Mouse (Mus musculus) 3134 (cell line): ENCODE results near the gene Ncapd2.
A peak's percentile ranks its signal among the peaks of the same experiment; 100 is the strongest.

Source experiments
- DNase-seq: peaks from one replicate; pipeline ENCODE4 v3.0.0-alpha.2; 2011; ENCODE audit warnings: low spot score; ENCODE audit not compliant: insufficient read length; ENCODE audit errors: extremely low read depth

The Ncapd2 gene

DNA sequence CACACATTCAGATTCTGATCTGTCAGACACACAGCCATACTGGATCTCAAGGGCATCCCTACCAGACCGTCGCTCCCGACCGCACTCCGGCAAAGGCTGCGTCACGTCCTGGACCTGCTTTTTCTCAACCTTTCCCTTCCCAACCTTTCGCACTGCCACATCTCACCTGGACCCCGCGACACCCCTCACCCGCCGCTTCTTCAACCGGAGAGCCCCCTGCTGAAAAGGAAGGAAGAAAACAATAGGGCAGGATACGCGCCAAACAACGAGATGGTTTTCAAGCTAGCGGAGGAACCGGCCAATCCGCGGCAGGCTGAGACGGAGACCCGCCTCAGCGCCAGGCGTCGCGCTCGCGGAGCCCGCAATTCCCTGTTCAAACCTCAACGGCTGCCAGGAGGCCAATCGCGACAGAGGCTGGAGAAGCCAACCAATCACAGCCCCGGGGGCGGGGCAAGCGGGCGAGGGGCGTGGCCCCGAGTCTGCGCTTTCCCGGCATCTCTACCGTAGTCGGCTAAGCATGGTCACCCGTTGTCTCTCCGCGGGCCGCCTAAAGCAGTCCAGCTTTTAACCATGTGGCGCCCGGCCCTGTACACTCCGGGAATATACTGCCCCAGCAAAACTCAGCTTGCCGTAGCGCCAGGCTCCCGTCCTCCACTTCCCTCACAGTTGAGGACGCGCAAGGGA lies at the start of gene Ncapd2, which contains the start of gene Mrpl51:
TSS of gene Ncapd2 (minus strand) at position 370 of the 684 bp plus-strand sequence.
TSS of gene Mrpl51 (plus strand) at position 470 of the 684 bp plus-strand sequence.
- peak; percentile 99 for DNase-seq

DNA sequence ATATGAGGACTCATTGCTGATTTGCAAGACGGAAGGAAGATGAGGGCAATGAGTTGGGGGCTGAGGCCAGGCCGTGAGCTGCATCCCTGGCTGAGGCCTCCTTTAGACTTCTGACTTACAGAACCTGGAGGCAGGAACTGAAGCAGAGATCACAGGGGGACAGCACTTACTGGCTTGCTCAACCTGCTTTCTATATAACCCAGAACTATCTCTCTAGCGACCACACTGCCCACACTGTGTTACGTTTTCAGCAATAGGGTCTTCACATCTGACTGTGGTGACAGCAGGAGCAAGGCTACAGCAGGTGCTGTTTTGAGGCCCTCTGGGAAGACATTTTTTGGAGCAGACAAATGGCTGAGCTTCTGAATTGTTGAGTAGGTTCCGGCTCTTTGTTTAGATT lies 49.1 kb upstream of the Ncapd2 start:
- no peak for DNase-seq

DNA sequence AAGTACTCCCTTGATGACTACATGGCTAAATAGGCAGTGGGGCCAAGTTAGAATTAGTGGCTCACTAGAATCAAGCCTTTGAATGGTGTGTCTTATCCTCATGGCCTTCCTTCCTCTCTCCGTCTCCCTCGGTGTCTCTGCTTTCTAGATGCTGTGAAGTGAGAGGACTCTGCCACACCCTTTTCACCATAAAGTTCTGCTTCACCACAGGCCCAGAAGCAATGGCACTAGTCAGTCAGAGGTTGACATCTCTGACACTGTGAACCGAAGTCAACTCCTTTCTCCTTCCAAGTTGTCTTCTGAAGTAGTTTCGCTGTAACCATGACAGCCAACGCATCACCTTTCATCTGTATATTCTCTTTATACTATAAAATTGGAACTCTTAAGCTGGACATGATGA lies 48.0 kb upstream of the Ncapd2 start:
- no peak for DNase-seq

DNA sequence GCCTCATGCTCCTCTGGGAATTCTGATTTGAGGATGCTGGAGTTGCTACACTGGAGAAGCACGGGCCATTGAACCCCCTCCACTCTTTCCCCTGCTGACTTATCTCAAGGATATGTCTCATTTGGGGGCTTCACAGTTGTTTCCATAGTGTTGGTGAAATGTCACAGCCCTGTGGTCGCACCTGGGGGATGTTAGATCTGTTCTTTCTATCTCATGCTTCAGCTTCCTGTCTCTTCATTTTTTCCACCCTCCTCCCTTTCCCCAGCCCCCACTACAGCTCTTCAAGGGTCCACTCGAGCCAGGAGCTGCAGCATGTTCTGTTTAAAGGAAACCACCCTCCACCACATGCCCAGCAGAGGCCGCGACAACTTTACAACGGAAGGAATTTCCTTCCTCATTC lies 46.9 kb upstream of the Ncapd2 start:
- DNase-seq: no peak

DNA sequence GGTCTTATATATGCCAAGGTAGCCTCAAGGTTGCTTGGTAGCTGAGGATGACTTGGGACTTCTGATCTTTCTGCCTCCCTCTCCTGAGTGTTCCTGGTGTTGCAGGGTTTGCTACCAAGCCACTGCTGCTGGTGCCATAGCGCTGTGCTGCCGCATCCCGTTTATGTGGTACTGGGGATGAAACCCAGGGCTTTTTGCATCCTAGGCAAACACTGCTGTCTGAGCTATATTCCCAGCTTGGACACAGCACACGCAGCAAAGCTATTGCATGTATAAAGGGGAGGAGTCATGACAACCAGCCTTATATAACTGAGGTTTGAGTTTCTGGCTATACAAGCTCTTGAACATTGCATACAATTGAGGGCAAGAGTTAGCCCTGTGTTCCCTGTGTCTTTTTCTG lies 45.9 kb upstream of the Ncapd2 start:
- DNase-seq: no peak

DNA sequence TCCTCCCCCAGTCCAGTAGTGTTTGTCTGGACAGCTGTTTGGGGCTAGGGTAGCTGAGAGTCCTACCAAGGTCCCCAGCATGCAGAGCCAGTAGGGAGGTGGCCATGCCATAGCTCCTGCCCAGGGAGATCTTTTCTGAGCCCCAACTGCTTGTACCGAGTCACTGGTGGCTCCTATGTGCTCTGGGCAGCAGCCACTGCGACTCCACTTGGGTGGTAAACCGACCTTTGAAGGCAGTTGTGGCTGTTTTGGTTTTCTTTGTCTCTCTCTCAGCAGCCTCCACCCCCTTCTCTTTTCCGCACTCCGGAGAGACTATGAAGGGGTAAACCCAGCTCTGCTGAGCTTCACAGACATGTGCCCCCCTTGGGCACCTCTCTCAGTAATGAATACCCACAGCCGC lies 45.3 kb upstream of the Ncapd2 start, which contains the start of gene Cd27:
TSS of gene Cd27 (minus strand) at position 229 of the 400 bp plus-strand sequence.
- no peak for DNase-seq

DNA sequence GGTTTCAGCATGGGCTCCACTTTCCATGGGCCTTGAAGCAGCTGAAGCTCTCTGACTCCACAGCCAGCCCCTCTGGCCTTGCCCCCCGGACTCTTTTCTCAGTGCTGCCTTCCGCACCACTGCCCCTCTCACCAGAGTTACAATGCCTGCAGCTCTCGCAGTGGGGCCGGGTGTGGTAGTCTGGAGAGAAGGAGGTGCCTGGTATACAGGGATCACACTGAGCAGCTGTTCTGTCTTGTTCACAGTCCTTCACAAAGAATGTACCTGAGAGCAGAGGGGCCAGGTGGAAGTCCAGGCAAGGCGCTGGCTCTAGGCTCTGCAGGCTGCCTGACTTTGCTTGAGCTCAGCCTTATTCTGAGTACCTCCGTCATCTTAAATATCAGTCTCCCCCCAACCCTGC lies 44.8 kb upstream of the Ncapd2 start:
- DNase-seq: no peak

DNA sequence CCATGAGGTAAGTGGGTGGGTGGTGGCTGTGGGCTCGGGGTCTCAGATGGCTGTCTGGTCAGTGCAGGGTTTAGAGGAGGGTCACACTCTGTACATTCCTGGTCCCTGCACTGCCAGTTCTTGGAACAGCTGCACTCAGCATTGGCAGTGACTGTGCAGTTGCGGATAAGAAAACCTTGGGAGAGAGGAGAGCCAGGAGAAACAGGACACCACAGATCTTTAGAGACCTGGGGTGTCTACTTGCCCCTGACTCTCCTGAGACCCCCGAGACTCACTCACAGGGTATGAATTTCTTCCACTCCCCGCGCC lies 43.0 kb upstream of the Ncapd2 start:
- no peak for DNase-seq

DNA sequence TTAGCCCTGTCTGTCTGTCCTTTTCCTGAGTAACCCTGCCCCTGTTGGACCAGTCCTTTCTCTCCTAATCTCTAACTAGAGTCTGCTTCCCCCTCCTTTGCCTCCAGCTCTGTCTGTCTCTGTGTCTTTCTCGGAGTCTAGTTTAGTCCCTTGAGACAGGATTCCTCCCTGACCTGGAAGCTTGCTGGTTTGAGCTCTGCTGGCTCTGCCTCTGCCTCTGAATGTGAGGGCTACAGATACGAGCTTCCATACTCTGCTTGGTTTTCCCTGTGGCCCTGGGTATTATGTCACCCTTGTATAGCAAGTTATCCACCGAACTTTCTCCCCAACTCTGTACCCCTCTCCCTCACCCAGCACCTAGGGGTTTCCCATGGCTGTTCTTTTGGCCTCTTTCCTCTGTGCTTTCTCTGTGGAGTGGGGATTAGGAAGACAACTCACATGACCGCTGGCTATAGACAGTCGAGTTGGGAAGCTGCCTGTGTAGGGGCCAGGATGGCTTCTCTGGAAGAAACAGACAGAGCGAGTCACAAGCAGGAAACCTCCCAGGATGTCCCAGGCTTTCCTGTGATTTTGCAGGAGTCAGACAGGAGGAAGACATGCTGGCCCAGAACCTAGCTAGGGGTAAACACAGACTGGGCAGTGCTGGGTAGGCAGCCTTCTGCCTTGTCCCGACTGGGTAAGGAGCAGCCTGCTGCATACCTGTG lies 42.5 kb upstream of the Ncapd2 start:
- no peak for DNase-seq

DNA sequence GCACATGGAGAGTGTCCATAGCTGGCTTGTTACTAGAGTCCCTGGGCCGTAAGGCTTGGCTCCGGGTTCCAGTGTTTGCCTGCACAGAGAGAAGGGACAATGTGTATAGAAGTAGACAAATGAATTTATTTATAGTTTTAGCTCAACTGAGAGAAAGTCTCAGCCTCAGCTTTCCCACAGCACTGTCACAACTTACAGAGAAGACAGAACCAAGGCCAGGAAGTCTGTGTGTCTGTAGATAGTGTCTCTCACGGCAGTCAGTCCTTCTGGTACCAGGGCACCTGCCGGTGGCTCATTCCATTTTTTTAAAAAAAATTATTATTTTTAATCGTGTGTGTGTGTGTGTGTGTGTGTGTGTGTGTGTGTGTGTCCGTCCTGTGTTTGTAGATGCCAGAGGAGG lies 41.0 kb upstream of the Ncapd2 start:
- DNase-seq: no peak

DNA sequence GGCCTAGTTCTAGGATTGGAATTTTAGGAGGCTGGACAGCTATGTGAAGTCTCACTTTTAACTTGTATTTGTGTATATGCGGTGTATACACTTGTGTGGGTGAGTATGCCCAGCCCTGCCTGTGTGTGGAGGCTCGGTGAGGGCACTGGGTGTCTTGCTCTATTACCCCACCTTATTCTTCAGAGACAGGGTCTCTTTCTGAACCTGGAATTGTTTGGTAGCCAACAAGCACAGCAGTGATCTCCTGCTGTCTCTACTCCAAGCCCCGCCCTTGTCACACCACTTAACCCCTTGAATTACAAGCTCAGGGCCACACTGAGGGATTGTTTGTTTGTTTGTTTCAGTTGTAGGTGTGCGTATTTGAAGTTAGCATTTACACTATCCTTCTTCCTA lies 40.5 kb upstream of the Ncapd2 start:
- DNase-seq: peak; percentile 33

DNA sequence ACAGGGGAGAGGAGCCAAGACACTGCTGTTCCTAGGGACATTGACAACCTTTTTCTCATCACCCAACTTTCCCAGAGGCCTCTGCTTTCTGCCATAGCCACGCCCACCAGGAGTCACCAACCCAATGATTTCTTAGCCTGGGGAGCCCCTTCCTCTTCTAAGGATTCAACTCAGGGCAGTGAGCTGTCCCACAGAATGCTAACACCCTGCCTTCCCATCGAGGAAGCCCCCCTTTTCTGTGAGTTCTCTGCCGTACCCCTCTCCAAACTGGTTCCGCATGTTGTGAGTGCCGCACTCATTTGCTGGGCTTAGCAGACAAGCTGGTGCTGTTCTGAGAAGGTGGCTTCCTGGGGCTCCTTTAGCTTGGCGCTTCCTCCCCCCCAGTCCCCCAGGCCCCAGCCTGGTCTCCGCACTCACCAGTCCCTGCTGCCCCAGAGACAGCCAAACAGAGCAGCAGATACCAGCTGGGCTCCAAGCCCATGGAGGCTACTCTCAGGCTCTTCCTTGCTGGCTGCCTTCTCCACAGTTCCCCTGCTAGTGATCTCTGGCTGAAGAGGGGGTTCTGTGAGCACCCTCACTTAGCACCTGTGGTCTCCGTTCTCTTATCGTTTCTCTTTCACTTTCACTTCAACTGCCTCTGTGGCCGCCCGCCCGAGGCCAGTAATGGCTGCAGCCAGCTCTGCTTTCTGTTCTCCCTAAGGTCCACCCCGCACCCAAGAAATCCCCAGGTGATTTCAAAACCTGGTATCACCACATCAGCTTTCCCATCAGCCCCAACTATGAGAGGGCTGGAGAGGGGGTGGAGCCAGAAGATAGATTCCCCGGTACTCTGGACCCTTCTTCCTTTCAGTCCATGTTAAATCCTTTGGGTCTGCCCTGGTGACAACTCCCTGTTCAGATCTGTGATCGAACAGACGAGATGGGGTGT lies 39.9 kb upstream of the Ncapd2 start, which contains the start of gene Tapbpl:
TSS of gene Tapbpl (minus strand) at position 744 of the 928 bp plus-strand sequence.
- peak; percentile 55 for DNase-seq

DNA sequence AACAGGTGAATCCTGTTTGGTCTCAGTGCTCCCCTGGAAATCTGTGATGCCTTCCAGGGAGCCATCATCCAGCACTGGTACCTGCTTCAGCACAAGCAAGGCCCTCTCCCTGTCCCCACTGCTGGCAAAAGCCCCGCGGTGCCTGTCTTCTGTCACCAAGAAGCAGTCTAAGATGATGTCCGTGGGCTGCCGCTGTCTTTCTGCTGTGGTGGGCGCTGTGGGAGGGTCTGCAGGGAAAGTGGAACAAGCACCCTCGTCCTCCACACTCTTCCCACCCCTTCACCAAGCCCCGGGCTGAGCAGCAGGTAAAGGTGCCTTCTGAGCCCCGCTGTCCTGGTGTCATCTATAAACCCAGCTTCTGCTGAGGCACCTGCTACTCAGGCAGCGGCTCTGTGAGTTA lies 39.1 kb upstream of the Ncapd2 start:
- no peak for DNase-seq

DNA sequence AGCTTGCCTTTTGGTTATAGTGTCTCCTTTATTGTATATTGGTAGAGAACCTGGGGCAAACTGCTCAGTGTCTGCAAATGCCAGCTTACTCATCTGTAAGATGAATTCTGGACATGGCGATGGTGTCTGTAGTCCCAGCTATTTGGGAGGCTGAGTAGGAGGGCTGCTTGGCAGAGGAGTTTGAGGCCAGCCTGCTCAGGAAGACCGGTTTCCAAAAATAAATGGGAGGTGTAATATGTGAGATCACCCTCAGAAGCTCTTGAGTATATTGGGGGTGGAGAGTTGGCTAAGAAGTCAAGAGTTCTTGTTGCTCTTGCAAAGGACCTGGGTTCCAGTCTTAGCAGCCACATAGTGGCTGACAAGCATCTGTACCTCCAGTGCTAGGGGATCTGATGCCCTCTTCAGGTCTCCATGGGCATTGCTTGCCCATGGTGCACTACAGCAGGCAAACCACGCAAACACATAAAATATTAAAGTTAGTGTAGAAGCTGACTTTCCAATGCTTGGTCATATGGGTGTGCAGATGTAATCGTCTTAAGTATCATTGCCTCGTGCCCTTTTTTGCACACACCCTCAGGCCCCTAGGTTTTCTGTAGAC lies 34.1 kb upstream of the Ncapd2 start:
- DNase-seq: no peak

DNA sequence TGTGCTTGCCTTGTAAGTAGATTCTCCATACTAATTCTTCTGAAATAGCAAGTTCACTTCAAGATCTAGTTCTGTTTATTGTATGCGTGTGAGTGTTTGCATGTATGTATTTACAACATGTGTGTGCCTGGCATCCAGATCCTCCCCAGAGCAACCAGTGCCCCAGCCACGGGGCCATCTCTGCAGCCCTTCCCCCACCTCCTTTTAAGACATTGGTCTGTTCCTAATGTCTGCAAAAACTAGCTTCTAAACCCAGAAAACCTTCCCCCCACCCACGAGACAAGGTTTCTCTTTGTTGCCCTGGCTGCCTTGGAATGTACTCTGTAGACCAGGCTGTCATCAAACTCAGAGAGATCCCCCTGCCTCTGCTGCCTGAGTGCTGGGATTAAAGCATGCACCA lies 31.1 kb upstream of the Ncapd2 start:
- DNase-seq: no peak

DNA sequence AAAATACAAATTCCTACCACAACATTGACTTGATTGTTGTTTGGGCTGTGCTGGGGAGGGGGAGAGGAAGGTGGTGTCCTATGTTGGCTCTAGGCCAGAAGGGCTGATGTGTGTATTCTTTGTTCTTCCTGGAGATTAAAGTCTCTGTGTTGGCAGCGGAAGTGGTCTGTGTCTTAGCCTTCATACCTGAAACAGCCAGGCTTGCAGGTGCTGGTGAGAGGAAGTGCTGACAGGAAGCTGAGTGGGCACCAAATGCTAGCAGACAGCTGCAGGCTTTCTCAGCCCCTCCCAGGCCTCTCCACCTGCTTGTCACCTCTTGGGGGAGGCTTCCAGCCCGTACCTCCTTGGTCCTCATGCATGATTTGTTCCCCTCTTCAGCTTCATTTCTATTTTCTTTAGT lies 30.6 kb upstream of the Ncapd2 start:
- DNase-seq: no peak

DNA sequence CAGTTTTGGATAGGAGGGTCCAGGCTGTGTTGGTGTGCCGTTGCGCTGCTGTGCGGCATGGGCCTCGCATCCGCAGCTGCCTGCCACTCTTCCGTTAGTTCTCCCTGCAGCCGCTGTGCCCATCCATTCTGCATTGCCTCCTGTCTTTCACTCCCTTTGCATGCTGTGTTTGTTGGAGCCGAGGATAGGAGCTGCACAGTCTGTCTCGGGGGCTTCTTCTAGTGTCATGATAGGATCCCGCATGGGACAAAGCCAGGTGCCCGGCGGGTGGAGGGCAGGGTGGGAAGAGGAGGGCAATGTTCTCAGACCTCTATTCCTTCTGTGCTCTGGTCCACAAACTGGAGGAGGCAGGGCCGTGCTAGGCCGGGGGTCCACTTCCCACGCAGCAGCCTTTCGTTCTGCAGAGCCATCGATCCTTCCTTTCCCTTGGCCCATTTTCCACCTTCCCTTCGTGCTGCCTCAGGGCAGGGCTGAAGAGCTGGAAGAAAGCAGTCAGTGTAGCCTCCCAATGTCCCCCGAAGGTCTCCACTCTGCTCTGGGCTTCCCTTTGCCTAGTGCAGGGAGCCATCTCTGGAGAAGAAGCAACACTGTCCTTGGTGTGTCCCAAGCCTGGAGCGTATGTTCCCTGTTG lies 29.7 kb upstream of the Ncapd2 start:
- DNase-seq: no peak

DNA sequence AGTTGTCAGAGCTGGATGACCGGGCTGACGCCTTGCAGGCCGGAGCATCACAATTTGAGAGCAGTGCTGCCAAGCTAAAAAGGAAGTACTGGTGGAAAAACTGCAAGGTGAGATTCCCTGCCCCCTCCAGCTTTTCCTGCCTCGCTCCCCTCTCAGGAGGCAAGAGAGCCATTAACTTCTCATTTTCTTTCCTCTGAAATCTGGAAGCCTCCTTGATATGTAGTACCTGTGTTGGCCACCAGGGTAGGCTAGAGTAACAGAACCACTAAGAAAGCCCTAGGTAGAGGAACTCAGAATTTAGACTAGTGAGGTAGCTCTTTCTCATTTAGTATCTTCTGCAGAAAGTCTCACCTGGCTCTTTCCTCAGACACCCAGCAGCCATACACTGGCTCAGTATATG lies 27.5 kb upstream of the Ncapd2 start:
- DNase-seq: no peak

DNA sequence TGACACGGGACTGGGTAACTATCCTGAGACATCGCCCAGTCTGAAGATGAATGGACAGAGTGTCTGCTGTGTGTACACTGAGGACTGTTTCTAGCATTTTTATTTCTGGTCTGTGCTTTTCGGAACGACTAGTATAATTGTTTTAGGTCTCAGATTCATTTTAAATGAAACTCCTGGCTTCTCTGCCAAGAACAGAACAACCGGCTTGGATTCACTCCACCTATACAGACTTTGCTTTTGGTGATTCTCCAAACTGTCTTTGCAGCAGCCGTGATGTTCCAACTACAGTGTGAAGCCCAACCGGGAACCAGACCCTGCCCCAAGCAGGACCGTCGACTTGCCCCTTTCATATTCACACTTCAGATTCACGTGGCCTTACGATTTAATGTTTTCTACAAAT lies 26.4 kb upstream of the Ncapd2 start:
- DNase-seq: no peak

DNA sequence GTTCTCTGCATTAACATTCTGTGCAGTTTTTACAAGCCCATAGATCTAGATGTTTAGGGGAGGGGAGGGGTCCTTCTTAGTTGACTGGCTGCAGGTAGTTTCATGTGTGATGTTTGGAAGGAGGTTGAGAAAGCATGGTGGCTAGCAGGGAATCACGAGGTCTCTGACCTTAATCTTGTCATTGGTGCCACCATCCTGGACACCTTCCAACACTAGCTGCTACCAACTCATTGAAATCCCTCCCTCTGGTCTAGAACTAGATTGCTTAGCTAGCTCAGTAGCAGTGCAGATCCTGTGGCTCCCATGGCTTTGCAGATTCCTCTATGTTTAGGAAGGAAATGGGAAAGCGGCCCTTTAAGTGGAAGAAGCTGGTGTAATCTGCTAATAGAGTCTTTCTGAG lies 25.4 kb upstream of the Ncapd2 start:
- DNase-seq: no peak
